Mouse (Mus musculus) frontal cortex, postnatal 25 days (tissue): ENCODE measurements around the gene Nkap.
"Not testable (repeated sequence)": the region's sequence is repeated elsewhere in the genome, so short reads cannot be mapped to it uniquely, and the experiment has no call there.

Source experiments
- DNase-seq, 2 experiments: peaks; one replicate each; pipeline ENCODE4 v3.0.0; 2022; ENCODE audit warnings: low spot score in 2 of 2

Gene Nkap

GRCm38 (mm10) chrX:37157839-37158238 lies 31.2 kb downstream of the Nkap start:
- DNase-seq = no peak

- no peak for DNase-seq
Measured at GRCm38 (mm10) chrX:37161169-37161568, 34.6 kb downstream of the Nkap start.

GRCm38 (mm10) chrX:37163115-37163514 lies 36.5 kb downstream of the Nkap start:
- DNase-seq = no peak

- no peak for DNase-seq
Measured at GRCm38 (mm10) chrX:37167085-37167484, 40.5 kb downstream of the Nkap start.

GRCm38 (mm10) chrX:37168742-37169141 lies 42.1 kb downstream of the Nkap start, which contains the start of gene Akap14:
TSS of gene Akap14 (minus strand) at chrX:37168842.
- no peak for DNase-seq

- DNase-seq = not testable (repeated sequence)
Measured at GRCm38 (mm10) chrX:37184401-37184800, 57.8 kb downstream of the Nkap start.

- no peak for DNase-seq
Measured at GRCm38 (mm10) chrX:37190755-37191104, 64.1 kb downstream of the Nkap start.

GRCm38 (mm10) chrX:37191105-37191743 lies 64.6 kb downstream of the Nkap start, which contains the start of the genes Ndufa1 and Rnf113a1:
TSS of gene Ndufa1 (minus strand) at chrX:37191163.
TSS of gene Rnf113a1 (plus strand) at chrX:37191245.
- DNase-seq = peak; percentile 50 to 67

GRCm38 (mm10) chrX:37191744-37192379 lies 65.3 kb downstream of the Nkap start:
- DNase-seq = peak in 1 of 2 experiments; percentile 14

- no peak for DNase-seq
Measured at GRCm38 (mm10) chrX:37198676-37199075, 72.1 kb downstream of the Nkap start.
